Mouse (Mus musculus) kidney, adult 2 months (tissue): ENCODE measurements around the gene Dda1. TPM values are rescaled to one million over a fixed set of nuclear protein-coding genes. Genes with fewer than 3 reads are reported as not detected.
A peak's percentile ranks its signal among the peaks of the same experiment; 100 is the strongest.
"Not testable (repeated sequence)": the region's sequence is repeated elsewhere in the genome, so short reads cannot be mapped to it uniquely, and the experiment has no call there.

Experiments
- DNase-seq: peaks from one replicate; pipeline ENCODE4 v3.0.0; 2021
- H3K27ac ChIP-seq: fragments of 200-500 bp; 2 replicates; pipeline ENCODE4 v1.5.1; 2012; ENCODE audit warnings: low read depth, low read length, control low read depth, inconsistent platforms; ENCODE audit not compliant: insufficient read depth
- H3K27me3 ChIP-seq: fragments of 200-500 bp; replicated peaks from 2 replicates; pipeline ENCODE4 v1.6.1; 2012; ENCODE audit warnings: mild to moderate bottlenecking, moderate library complexity, low read length, inconsistent platforms; ENCODE audit not compliant: control insufficient read depth, insufficient read depth
- H3K36me3 ChIP-seq: fragments of 200-500 bp; 2 replicates; pipeline ENCODE4 v1.6.1; 2012; ENCODE audit warnings: mild to moderate bottlenecking, moderate library complexity, low read length, inconsistent platforms; ENCODE audit not compliant: control insufficient read depth, insufficient read depth
- H3K4me1 ChIP-seq: fragments of 200-500 bp; 2 replicates; pipeline ENCODE4 v1.6.1; 2011; ENCODE audit warnings: low read length; ENCODE audit not compliant: control insufficient read depth, insufficient read depth
- H3K4me3 ChIP-seq: fragments of 200-500 bp; 2 replicates; pipeline ENCODE4 v1.5.1; 2011; ENCODE audit warnings: mild to moderate bottlenecking, low read depth, low read length, control low read depth; ENCODE audit not compliant: insufficient read depth
- CTCF ChIP-seq: fragments of 200-500 bp; conservative IDR thresholded peaks from 2 replicates; pipeline ENCODE4 v1.5.1; 2011; ENCODE audit warnings: low read depth, mild to moderate bottlenecking, control low read depth, low read length, moderate library complexity, mixed read lengths; ENCODE audit not compliant: insufficient read depth, insufficient read length
- POLR2A ChIP-seq: fragments of 200-500 bp; IDR thresholded peaks from one replicate; pipeline ENCODE4 v1.6.1; 2011; ENCODE audit warnings: low read depth, low read length, control low read depth
- WGBS: fragments of 180-500 bp; shearing (Covaris S2); methylation state at CpG from one replicate; pipeline ENCODE4 v1.1.7; 2018; 5-methylcytosine and 5-hydroxymethylcytosine counted together
- polyA plus RNA-seq: library from polyadenylated mRNA; depleted of rRNA; stranded (reverse); fragments of >200 nt; gene quantifications from 2 replicates; pipeline ENCODE4 v1.2.3, GENCODE M21; 2012; rRNA removed

The Dda1 gene
- 61.5 and 62.6 TPM in 2 replicates for polyA plus RNA-seq

GRCm38 (mm10) chr8:71468916-71469315 lies at the start of gene Dda1:
Gene Dda1, plus strand, starts transcription at chr8:71469199.
- H3K36me3 ChIP-seq, result no peaks in the 10 kb centered on the region
- peaks cover 10% of the 10 kb centered on the region; the same call in 1 of the 2 replicates for H3K4me1 ChIP-seq
- H3K27ac ChIP-seq, result no peak within 1 kb of the TSS
- H3K4me3 ChIP-seq, result peak within 1 kb of the TSS; percentile 71
- H3K27me3 ChIP-seq, result no peaks in the 10 kb centered on the region
- peak; percentile 99 for DNase-seq
- WGBS, result under 1% methylated on average over 47 of the region's 52 CpGs
- TF ChIP-seq POLR2A, result peak; percentile 34
- TF ChIP-seq CTCF, result no peak

GRCm38 (mm10) chr8:71422121-71422520 lies 46.9 kb upstream of the Dda1 start:
- TF ChIP-seq POLR2A (no peak), CTCF (no peak)
- no peaks in the 10 kb centered on the region for H3K4me1 ChIP-seq
- no peak for DNase-seq
- no peak overlapping the region for H3K4me3 ChIP-seq
- H3K27me3 ChIP-seq, result no peaks in the 10 kb centered on the region
- H3K36me3 ChIP-seq, result no peaks in the 10 kb centered on the region
- H3K27ac ChIP-seq, result no peak overlapping the region

- WGBS, result 79% methylated on average over 1 of the region's 1 CpGs
- H3K27ac ChIP-seq, H3K27me3 ChIP-seq, DNase-seq, H3K4me3 ChIP-seq, H3K36me3 ChIP-seq, H3K4me1 ChIP-seq: not testable (repeated sequence)
Measured at GRCm38 (mm10) chr8:71432935-71433334, 36.1 kb upstream of the Dda1 start.

- 49% methylated on average over 3 of the region's 3 CpGs for WGBS
- Histone ChIP-seq H3K36me3 (no peaks in the 10 kb centered on the region), H3K4me3 (no peak overlapping the region), H3K27me3 (no peaks in the 10 kb centered on the region), H3K4me1 (no peaks in the 10 kb centered on the region), H3K27ac (no peak overlapping the region)
- TF ChIP-seq CTCF (no peak), POLR2A (no peak)
- DNase-seq, result no peak
Measured at GRCm38 (mm10) chr8:71437041-71437440, 32.0 kb upstream of the Dda1 start.

- no peak overlapping the region for H3K4me3 ChIP-seq
- H3K36me3 ChIP-seq, result no peaks in the 10 kb centered on the region
- no peaks in the 10 kb centered on the region for H3K4me1 ChIP-seq
- WGBS, result 0% methylated on average over 7 of the region's 7 CpGs
- TF ChIP-seq POLR2A (no peak), CTCF (0 out of 2 replicates have a peak, but pooled peaks have one; percentile 25)
- H3K27me3 ChIP-seq, result no peaks in the 10 kb centered on the region
- DNase-seq, result peak; percentile 43
- no peak overlapping the region for H3K27ac ChIP-seq
Measured at GRCm38 (mm10) chr8:71441404-71441803, 27.6 kb upstream of the Dda1 start.

- TF ChIP-seq POLR2A (no peak), CTCF (no peak)
- 74% methylated on average over 7 of the region's 7 CpGs for WGBS
- no peaks in the 10 kb centered on the region for H3K4me1 ChIP-seq
- H3K4me3 ChIP-seq, result no peak overlapping the region
- no peak overlapping the region for H3K27ac ChIP-seq
- DNase-seq, result no peak
- no peaks in the 10 kb centered on the region for H3K36me3 ChIP-seq
- no peaks in the 10 kb centered on the region for H3K27me3 ChIP-seq
Measured at GRCm38 (mm10) chr8:71445096-71445495, 23.9 kb upstream of the Dda1 start.

GRCm38 (mm10) chr8:71451337-71451736 lies 17.7 kb upstream of the Dda1 start:
- H3K27ac ChIP-seq, result no peak overlapping the region
- no peaks in the 10 kb centered on the region for H3K4me1 ChIP-seq
- H3K36me3 ChIP-seq, result no peaks in the 10 kb centered on the region
- TF ChIP-seq POLR2A (no peak), CTCF (no peak)
- no peak for DNase-seq
- 65% methylated on average over 4 of the region's 4 CpGs for WGBS
- H3K27me3 ChIP-seq, result no peaks in the 10 kb centered on the region
- H3K4me3 ChIP-seq, result no peak overlapping the region

- Histone ChIP-seq H3K36me3 (no peaks in the 10 kb centered on the region), H3K27me3 (no peaks in the 10 kb centered on the region), H3K27ac (no peak overlapping the region), H3K4me1 (no peaks in the 10 kb centered on the region), H3K4me3 (no peak overlapping the region)
- DNase-seq, result no peak
- TF ChIP-seq CTCF (no peak), POLR2A (no peak)
- 53% methylated on average over 11 of the region's 11 CpGs for WGBS
Measured at GRCm38 (mm10) chr8:71451777-71452176, 17.2 kb upstream of the Dda1 start.
